Mouse (Mus musculus): ENCODE results near the gene Ctbp1.

Gene Ctbp1

DNA sequence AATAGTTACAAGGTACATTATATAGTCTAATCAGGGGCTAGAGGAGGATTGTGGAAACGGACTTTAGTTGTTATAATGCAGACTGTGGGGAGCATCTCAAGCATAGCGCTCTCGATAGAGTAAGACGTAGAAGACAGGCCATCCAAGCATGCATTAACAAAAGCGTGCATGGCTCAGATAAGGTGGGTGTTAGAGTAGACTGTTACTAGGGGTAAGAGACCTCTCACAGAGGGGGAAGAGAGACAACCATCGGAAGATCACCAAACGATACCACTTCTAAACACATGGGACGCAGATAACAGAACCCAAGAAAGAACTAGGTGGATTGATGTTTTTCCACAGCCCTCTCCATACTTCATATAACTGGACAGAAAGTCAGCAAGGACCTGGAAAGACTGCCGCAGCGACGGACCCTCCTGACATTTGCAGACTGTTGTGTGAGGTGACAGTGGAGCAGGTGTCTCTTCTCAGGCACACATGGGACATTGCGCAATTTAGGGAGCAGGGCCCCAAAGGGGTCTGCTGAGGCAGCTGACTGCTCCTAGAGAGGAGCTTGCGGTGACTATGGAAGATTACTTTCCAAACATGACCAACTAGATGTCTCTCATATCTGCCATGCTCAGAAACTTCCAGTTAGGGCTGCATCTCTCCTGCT is 72.2 kb downstream of the Ctbp1 start:
- ChIA-PET CTCF (no interaction called here), POLR2A (interaction anchor here in 1 of 4 experiments (0.7 kb wide), 1 partner anchor 223 kb away, joined by 3 read pairs; no protein-coding TSS in a partner anchor)

DNA sequence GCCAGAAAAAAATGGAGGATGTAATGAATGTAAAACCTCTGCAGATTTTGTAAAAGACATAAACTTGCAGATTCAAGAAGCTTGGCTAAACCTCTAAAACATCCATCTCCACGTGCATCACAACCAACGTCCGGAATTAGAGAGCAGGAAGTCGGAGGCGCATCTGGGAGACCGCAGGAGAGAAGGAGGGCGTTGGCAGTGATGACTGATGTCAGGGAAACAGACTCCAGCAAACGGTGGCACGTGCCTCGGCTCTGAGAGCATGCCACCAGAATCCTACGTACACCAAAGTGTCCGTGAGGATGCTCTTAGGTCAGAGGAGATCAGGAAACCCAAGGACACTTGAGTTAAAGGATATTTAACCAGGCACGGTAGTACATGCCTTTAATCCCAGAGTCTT is 73.1 kb downstream of the Ctbp1 start:
- ChIA-PET CTCF (no interaction called here), POLR2A (no interaction called here)

DNA sequence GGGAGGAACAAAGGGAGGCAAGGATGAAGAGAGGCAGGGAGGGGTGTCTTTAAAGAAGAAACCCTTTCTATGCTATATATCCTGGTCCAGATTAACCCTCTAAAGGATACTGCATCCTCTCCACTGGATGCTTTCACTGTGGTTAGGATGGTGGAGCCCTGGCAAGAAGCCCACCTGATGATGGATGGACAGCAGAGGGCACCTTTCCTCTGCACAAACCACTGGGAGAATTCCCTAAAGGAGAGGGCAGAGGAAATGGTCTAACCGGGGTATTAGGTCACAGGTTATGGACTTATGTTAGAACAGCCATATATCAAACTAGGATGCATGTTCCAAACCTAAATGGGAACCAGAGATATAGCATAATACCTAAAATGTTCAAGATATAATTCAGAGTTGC is 74.7 kb downstream of the Ctbp1 start:
- POLR2A ChIA-PET, result no interaction called here

More for the DNA sequence above, 74.7 kb downstream of the Ctbp1 start:
- CTCF ChIA-PET, result interaction anchor here (0.6 to 0.7 kb wide), 5 partner anchors 17 to 459 kb away, joined by 3 to 6 read pairs (median 3); no protein-coding TSS in a partner anchor
